Mouse (Mus musculus) olfactory bulb, adult 2 months (tissue): Measurements from ENCODE around the gene Rims3. TPM values are rescaled to one million over a fixed set of nuclear protein-coding genes. Genes with fewer than 3 reads are reported as not detected.

Source experiments
- H3K27ac ChIP-seq: fragments of 200-500 bp; 2 replicates; pipeline ENCODE4 v1.5.1; 2012; ENCODE audit warnings: low read depth, low read length; ENCODE audit not compliant: insufficient read depth
- H3K4me1 ChIP-seq: fragments of 200-500 bp; 2 replicates; pipeline ENCODE4 v1.6.1; 2012; ENCODE audit warnings: low read length; ENCODE audit not compliant: control insufficient read depth, insufficient read depth
- H3K4me3 ChIP-seq: fragments of 200-500 bp; 2 replicates; pipeline ENCODE4 v1.5.1; 2012; ENCODE audit warnings: mild to moderate bottlenecking, low read depth, low read length, moderate library complexity; ENCODE audit not compliant: insufficient read depth
- CTCF ChIP-seq: fragments of 200-500 bp; IDR thresholded peaks from 2 replicates; pipeline ENCODE4 v1.5.1; 2012; ENCODE audit warnings: low read depth, mild to moderate bottlenecking, low read length, moderate library complexity; ENCODE audit not compliant: insufficient read depth
- POLR2A ChIP-seq: fragments of 200-500 bp; IDR thresholded peaks from 2 replicates; pipeline ENCODE4 v1.6.1; 2012; ENCODE audit warnings: mild to moderate bottlenecking, low read depth, low read length, moderate library complexity; ENCODE audit not compliant: insufficient read depth
- WGBS: fragments of 180-500 bp; shearing (Covaris S2); methylation state at CpG from one replicate; pipeline ENCODE4 v1.1.7; 2018; 5-methylcytosine and 5-hydroxymethylcytosine counted together
- polyA plus RNA-seq: library from polyadenylated mRNA; stranded (reverse); fragments of >200 nt; gene quantifications from 2 replicates; pipeline ENCODE4 v1.2.4, GENCODE M21; 2012; ENCODE audit warnings: low replicate concordance; ENCODE audit not compliant: missing spikeins, insufficient read depth, insufficient read length

Gene Rims3
- polyA plus RNA-seq, 1 experiment, result not detected

- Histone ChIP-seq H3K4me3 (no peak overlapping the region), H3K27ac (no peak overlapping the region), H3K4me1 (no peaks in the 10 kb centered on the region)
- TF ChIP-seq POLR2A (no peak), CTCF (no peak)
- 68% methylated on average over 8 of the region's 8 CpGs for WGBS
These were observed 58.8 kb downstream of the Rims3 start for GRCm38 (mm10) chr4:120913443-120913842.

- WGBS, result 91% methylated on average over 1 of the region's 1 CpGs
- TF ChIP-seq CTCF, result no peak
- no peak for TF ChIP-seq POLR2A
- Histone ChIP-seq H3K4me3 (no peak overlapping the region), H3K4me1 (no peaks in the 10 kb centered on the region), H3K27ac (no peak overlapping the region)
These were observed 59.2 kb downstream of the Rims3 start for GRCm38 (mm10) chr4:120913861-120914260.

DNA sequence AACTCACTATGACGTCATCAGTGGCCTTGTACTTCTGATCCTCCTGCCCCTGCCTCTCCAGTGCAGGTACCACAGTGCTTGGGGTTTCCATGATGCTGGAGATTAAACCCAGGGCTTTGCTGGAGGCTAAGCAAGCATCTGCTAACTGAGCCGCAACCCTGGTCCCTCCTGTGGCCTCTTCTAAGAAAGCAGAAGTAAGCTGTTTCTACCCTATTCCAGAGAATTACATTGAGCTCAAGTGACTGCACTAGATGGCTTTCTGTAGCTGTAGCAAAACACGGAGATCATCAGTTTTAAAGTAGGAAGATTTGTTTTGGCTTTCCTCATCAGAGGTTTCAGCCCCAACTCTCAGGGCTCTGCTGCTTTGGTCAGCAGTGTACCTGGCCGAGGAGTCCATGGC, 59.9 kb downstream of the Rims3 start:
- Histone ChIP-seq H3K4me3 (no peak overlapping the region), H3K27ac (no peak overlapping the region), H3K4me1 (no peaks in the 10 kb centered on the region)
- 80% methylated on average over 4 of the region's 4 CpGs for WGBS
- TF ChIP-seq CTCF (no peak), POLR2A (no peak)

- Histone ChIP-seq H3K4me1 (no peaks in the 10 kb centered on the region), H3K27ac (no peak overlapping the region), H3K4me3 (no peak overlapping the region)
- WGBS, result 97% methylated on average over 8 of the region's 8 CpGs
- TF ChIP-seq POLR2A, result no peak
- no peak for TF ChIP-seq CTCF
These were observed 66.8 kb downstream of the Rims3 start for GRCm38 (mm10) chr4:120921461-120921860.

DNA sequence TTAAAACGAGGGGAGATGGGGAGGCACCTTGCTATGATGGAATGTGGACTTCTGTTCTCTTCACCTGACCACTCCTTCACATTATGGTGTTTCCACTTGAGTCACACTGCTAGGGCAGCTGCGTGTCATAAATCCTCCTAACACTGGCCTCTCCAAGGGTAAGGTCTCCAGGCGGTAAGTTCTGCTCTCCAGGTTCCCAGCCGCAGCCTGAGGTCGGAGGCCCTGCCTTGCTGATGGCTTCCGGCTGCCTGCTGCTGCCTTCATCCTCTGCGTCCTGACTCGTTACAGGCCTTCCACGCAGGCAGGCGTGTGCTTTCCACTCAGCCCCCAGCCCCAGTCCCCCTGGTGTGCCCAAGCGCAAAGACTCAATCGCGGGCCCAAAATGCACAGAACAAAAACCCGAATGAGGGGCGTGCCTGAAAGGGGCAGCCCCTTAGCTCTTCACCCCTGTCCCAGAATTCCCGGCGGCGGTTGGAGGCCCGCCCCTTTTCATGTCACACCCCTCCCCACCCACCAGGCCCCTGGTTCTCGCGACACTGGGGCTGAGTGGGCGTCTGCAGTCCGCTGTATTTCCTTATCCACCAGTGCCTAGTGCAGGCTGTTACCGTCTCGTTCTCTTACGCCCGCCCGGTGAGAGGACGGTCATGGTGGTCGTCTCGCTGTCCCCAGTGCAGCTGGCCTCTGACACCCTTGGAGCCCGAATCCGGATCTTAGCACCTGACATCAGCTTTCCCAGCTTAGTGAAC, 70.1 kb downstream of the Rims3 start, which contains the start of gene Exo5:
Gene Exo5, minus strand, starts transcription at position 464 of the 746 bp plus-strand sequence.
- Histone ChIP-seq H3K4me1 (no peaks in the 10 kb centered on the region), H3K4me3 (peak within 1 kb of the TSS; percentile 62), H3K27ac (peak within 1 kb of the TSS; percentile 89)
- under 1% methylated on average over 33 of the region's 33 CpGs for WGBS
- TF ChIP-seq POLR2A, result peak; percentile 86
- no peak for TF ChIP-seq CTCF

GRCm38 (mm10) chr4:120925386-120925785, 70.8 kb downstream of the Rims3 start:
- 11% methylated on average over 3 of the region's 3 CpGs for WGBS
- no peak for TF ChIP-seq CTCF
- TF ChIP-seq POLR2A, result no peak
- Histone ChIP-seq H3K4me1 (no peaks in the 10 kb centered on the region), H3K4me3 (0 out of 2 replicates have a peak overlapping the region, but pooled peaks have one; percentile 62), H3K27ac (peak overlapping the region; percentile 89)

DNA sequence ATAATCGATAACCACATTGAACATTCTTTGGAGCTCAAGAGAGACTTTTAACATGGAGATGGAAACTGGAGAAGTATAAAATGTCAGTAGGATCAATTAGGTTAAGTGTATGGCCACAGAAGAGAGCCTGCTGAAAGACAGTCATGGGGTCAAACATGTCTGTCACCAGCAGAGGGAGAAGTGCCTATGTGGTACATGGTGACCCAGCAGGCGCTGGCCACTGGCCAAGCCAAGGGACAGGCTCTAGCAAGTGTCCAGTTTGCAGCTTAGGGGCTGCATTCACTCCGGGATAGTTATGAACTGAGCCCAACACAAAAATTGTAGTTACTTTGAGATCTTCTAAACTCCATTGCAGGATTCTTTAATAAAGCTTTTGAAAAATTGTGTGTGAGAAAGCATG, 74.1 kb downstream of the Rims3 start:
- no peak overlapping the region for H3K4me3 ChIP-seq
- TF ChIP-seq POLR2A (no peak), CTCF (no peak)
- WGBS, result 75% methylated on average over 3 of the region's 3 CpGs
- H3K27ac ChIP-seq, result no peak overlapping the region
- no peaks in the 10 kb centered on the region for H3K4me1 ChIP-seq

- Histone ChIP-seq H3K27ac (no peak overlapping the region), H3K4me3 (no peak overlapping the region), H3K4me1 (no peaks in the 10 kb centered on the region)
- WGBS, result 96% methylated on average over 18 of the region's 18 CpGs
- TF ChIP-seq CTCF (no peak), POLR2A (no peak)
These were observed 76.1 kb downstream of the Rims3 start for GRCm38 (mm10) chr4:120930736-120931135.

DNA sequence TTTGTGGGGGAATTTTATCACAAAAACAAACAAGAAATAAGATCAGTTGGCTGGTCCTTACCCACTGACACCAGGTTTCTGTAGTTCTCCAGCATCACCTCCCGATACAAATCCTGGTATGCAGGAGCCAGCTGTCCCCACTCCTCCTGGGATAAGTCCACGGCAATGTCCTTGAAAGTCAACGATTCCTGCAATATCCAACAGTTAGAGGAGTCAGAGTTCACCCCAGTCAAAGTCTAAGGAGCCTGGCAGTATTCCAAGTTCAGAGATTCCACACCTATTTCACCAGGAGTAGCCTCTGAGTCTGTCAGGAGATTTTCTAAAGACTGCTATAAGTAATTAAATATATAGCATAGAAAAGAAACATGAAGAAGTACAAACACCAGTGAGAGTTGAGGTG, 80.4 kb downstream of the Rims3 start:
- H3K27ac ChIP-seq, result no peak overlapping the region
- no peaks in the 10 kb centered on the region for H3K4me1 ChIP-seq
- TF ChIP-seq CTCF, result no peak
- TF ChIP-seq POLR2A, result no peak
- H3K4me3 ChIP-seq, result no peak overlapping the region
- WGBS, result 95% methylated on average over 3 of the region's 3 CpGs

Other genes starting within 250 kb of the Rims3 start
- not detected in 2 replicates for gene Cited4, start 188.2 kb upstream of the Rims3 start, polyA plus RNA-seq
- gene Kcnq4, start 106.2 kb upstream of the Rims3 start, polyA plus RNA-seq, result not detected in 2 replicates
- not detected in 2 replicates for gene Nfyc, start 23.2 kb upstream of the Rims3 start, polyA plus RNA-seq
- gene Exo5, start 70.2 kb downstream of the Rims3 start, polyA plus RNA-seq, result not detected in 2 replicates
- not detected in 2 replicates for gene Zfp69, start 96.9 kb downstream of the Rims3 start, polyA plus RNA-seq
- not detected in 2 replicates for gene Smap2, start 162.4 kb downstream of the Rims3 start, polyA plus RNA-seq
- not detected in 2 replicates for gene Col9a2, start 184.6 kb downstream of the Rims3 start, polyA plus RNA-seq
- not detected in 2 replicates for gene Zmpste24, start 243.4 kb downstream of the Rims3 start, polyA plus RNA-seq